Mouse (Mus musculus) right cerebral cortex, postnatal 36 days (tissue): ENCODE results near the gene Sema3b.
"Not testable (repeated sequence)": the region's sequence is repeated elsewhere in the genome, so short reads cannot be mapped to it uniquely, and the experiment has no call there.

ENCODE experiments used
- DNase-seq, 2 experiments: peaks; one replicate each; pipeline ENCODE4 v3.0.0; 2022; ENCODE audit warnings: low spot score in 2 of 2, mixed read lengths in 1 of 2

The Sema3b gene

GRCm38 (mm10) chr9:107570016-107570415 is 39.0 kb downstream of the Sema3b start:
- DNase-seq = no peak

DNA sequence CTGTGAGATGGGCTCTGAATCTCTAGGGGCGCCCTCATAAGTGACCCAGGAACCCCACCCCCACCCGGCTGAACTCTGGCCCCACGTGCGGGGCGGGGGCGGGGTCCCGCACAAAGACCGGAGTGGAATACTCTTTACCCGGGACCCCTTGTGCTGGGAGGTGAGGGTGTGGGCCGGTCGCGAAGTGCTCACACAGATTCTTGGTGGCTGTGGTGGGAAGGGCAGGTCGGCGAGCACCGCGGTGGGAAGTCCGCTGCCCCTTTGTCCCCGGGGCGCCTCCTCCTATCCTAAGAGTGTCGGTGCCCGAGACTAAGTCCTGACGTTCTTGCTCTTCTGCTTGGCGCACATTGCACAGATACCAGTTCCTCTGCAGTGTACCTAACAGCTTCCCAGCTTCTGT is 39.8 kb downstream of the Sema3b start:
- no peak for DNase-seq

DNA sequence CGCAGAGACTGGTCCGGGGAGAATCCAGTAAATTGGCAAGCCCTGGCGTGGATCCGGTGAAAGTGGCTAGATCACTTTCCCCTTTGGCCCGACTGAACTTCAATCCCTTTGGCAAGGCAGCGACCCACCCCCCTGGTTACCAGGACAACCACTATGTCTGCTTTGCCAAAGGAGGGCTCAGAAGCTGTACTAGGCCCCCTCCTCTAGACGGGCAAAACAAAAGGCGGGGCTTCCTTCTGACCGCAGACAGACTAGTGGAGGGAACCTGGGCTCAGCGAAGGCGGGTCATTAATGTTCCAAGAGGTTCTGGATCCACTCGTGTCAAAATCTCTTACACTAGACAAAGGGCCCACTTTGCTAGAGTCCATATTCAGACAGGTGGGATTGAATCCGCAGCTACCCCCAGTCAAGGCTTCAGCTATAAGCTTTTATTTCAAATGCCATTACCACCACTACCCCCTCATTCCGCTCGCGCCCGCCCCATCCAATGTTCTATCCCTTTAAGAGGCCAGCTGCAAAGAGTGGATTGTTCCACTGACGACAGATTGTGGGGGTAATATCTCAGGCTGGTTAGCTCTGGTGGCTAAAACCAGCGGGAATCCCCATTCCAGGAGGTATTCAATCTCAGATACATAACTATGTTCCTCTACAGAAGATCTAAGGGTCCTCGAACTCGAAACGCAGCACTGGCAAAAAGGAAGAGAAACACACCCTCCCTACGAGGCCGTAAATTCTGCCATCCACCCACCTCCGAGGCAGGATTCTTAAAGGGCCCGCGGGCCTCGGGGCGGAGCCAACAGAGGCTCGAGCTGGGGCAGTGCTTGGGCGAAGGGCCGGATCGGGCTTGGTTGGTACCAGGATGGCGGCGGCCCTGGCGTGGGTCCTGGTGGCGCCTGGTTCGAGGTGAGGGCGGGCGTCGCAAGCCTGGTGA is 40.4 kb downstream of the Sema3b start:
- DNase-seq = peak; percentile 61 to 66

DNA sequence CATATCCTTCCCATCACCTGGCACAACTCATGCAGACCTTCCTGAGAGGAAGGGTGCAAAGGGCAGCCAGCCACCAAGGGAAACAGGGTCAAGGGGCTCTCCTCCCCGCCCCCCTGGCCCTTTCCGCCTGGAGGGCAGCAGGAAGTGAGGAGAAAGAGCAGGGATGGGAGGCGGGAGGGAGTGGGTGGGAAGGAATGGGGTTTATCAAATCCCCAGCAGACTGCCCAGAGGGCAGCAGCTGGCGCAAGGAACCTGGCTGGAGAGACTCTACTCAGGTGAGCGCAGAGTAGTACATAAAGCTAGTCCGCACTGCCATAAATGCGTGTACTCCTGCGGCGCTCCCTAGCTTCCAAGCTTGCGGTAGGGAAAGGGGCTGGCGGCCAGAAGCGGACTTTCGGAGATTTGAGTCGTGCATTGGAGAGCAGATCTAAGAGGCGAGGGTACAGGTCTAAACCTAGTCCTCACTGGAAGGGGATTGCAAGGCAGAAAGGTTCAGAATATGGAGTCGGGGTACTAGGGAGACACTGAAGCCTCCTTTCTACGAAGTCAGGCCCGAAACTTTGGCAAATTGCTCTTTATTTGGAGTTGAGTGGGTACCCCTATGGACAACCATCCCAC is 41.2 kb downstream of the Sema3b start, which contains the start of gene Hyal2:
TSS of gene Hyal2 (plus strand) at position 244 of the 618 bp plus-strand sequence.
- no peak for DNase-seq

DNA sequence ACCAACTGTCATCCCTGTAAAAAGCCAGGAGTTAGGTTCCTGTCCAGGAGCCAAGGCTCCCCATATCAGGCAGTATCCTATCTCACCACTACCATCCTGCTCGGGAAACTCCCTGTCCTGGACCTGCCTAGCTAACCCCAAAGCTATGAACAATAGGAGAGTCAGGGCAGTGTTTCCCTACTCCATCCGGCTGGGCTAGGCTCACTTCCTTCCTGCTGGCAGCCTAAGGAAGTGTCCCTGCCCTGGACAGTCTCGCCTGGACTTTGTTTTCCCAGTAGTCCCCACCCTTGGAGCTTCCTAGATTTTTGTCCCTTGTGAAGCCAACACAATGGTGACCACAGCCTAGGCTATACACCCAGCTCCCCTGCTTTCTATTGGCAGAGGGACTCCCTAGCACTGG is 42.2 kb downstream of the Sema3b start:
- no peak for DNase-seq

GRCm38 (mm10) chr9:107566041-107566709 is 42.9 kb downstream of the Sema3b start:
- DNase-seq = peak; percentile 55 to 56

- DNase-seq = not testable (repeated sequence)
Measured at GRCm38 (mm10) chr9:107565556-107565955, 43.5 kb downstream of the Sema3b start.

DNA sequence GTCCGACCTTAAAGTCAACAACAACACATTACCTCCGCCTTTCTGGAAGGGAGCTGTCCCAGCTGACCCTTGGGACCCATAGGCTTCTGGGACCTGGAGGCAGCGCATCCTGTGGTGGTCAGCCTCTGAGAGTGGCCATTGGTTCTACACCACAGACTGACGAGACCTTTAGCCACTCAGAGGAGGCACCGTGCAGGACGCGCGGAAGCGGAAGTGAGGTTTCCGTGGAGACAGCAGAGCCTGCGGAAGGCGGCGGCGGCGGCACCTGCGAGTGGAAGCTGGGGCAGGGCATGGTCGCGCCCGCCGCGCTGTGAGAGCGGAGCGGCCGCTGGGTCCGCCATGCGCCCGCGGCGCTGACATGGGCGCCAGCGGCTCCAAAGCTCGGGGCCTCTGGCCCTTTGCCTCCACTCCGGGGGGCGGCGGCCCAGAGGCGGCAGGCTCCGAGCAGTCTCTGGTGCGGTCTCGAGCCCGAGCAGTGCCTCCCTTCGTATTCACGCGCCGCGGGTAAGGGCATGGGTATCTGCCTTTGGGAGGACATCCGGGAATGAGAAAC is 45.9 kb downstream of the Sema3b start, which contains the start of gene Tusc2:
TSS of gene Tusc2 (plus strand) at position 227 of the 553 bp plus-strand sequence.
- peak; percentile 96 to 98 for DNase-seq

- DNase-seq = no peak
Measured at GRCm38 (mm10) chr9:107556346-107556745, 52.7 kb downstream of the Sema3b start.

DNA sequence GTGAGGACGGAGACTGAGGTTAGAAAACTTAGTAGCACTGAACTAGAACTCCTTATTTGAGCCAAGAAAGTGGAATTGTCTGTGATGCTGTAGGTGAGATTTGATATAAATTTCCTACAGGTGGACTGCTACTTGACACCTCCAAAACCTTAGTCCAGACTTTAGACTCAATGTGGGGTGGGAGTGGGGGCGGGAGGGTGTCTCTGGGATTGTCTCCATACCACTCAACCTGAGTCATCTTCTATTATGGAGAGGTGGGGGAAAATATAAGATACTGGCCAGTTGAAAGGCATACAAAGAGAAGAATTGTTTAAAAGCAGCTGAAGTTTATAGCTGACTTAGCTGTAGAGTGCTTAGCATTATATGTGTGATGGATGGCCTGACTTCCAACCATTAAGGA is 53.3 kb downstream of the Sema3b start:
- no peak for DNase-seq

DNA sequence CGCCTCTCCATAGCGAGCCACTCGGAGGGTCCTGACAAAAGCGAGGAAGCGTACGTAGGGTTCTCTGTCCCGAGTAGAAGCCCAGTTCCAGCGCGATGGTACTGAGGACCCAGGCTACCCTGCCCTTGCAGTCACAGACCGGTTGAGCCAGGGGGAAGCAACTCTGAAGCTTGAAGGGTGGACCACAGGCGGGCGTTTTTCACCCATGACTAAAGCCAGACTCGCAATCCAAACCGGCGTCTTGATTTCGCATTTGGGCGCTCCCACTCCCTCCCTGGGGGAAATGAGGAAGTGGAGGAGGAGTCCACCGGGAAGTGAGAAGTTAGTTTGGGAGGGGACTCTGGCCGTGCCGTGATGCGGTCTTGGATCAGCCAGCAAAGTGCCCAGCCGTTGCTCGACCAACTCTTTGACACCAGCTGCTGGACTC is 54.0 kb downstream of the Sema3b start:
- DNase-seq = no peak

DNA sequence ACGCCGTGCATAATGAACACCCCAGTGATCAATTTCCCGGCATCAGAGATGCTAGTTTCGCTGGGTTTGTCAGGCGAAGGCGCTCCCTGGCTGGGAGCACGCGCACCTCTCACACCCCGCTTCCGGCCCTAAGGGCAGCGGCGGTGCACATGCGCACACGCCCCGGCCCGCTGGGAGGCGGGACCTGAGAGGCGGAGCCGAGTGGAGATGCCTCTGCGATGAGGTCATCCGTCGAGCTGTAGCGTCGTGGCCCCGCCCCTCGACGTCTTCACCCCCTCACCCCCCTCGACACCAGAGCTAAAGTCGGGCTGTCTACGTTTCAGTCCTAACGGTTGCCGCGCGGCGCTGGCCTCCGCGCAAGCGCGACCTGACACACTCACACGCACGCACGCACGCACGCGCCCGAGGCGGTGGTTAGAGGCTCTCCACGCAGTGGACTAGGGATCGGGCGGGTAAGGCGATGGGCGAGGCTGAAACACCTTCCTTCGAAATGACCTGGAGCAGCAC is 54.7 kb downstream of the Sema3b start:
- peak; percentile 95 for DNase-seq

DNA sequence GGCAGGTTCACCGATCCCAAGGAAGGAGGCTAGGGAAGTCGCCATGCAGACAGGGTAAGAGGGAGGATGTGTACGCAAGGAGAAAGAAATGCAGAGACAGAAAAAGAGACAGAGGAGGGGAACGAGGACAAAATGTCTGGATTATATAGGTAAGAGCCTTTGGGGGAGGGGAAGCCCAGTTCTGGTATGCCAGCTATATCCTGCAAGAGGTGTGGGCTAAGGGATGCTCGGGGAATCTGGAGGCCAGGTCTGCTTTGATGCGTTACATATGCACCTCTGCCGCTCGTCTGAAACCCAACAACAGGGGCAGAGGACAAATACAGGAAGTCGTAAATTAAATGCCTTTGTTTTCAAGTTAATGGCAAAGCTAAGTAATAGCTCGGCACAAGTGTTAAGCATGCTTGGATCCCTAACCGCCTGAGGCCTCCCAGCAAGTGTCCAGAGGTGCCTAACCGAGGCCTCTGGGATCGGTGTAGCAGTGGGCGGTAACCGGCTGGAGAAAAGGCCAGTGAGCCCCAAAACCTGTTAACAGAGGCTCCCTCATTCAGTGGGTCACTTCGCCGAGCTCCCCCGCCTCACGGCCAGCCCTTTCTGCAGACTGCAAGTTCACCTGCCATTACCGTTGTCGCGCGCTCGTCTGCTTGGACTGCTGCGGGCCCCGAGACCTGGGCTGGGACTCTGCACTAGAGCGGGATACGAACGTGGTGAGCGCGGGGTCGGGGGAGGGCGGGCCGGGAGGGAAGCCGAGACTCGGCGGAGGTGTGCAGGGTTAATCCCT is 55.3 kb downstream of the Sema3b start:
- no peak for DNase-seq

DNA sequence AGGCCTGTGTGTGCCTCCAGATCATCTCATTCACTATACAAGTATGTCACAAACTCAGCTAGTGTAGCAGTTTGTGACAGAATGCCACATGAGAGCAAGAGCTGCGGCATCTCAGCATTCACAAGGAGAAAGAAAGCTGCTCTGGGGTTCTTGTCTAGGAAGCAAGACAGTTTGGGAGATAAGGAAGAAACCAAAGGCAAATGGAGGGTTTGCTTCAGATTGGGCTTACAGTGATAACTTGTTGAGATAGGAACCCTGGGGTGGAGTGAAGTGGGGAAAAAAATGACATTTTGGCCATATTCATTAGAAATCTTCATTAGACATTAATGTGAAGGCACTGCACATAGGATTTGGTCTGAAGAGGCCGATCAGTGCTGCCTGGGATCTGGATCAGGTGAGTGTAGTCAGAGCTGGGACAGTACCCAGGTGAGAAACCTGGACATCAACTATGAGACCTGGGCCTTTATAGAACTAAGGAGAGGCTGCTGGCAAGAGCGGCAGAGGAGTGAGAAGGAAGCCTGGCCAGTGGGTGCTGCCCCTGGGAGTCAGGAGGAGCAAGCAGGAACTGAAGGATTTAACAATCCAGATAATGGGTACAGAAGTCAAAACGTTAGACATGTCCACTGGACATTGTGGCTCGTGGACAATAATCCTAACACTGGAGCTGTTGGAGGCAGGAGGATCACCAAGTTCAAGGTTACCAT is 56.2 kb downstream of the Sema3b start:
- DNase-seq = no peak

DNA sequence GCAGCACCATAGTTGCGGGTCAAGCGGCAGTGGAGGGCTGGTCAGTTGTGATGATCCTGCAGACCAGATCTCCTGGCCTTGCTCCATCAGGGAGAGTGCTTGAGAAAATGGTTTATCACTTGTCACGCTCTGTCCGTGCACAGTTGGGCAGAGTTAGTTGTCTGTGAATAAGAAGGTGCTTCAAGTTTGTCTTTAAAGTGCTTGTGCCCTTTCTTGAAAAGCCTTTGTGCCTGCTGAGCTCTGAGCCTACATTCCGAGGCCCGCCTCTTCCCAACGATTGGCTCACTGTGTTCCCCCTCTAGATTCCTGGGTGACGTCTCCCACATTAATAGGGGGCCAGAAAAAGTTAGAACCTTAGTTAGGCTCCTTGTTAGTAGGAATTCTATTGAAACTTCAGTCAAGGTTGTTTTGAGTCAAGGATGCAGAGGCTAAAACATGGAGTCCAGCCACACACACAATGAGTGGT is 57.1 kb downstream of the Sema3b start:
- DNase-seq = no peak

GRCm38 (mm10) chr9:107551117-107551889 is 57.7 kb downstream of the Sema3b start, which contains the start of gene Rassf1:
TSS of gene Rassf1 (plus strand) at chr9:107551555.
- no peak for DNase-seq

DNA sequence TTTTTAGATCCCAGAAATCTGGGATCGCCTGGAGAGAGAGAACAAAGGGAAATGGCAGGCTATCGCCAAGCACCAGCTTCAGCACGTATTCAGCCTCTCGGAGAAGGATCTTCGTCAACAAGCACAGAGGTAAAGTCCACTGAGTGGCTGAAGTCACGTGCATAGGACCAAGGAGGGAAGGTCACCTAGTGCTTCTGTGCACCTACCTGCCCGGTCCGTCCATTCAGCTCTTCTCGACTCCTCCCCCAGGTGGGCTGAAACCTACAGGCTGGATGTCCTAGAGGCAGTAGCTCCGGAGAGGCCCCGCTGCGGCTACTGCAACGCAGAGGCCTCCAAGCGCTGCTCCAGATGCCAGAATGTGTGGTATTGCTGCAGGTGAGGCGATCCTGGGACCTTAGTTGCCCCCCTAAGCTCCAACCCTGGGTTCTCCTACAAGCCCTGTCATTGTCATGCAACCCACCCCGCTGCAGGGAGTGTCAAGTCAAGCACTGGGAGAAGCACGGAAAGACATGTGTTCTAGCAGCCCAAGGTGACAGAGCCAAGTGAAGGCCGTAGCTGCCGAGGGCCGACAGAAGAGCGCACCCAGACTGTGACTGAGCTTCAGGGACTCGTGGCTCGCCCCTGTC is 58.4 kb downstream of the Sema3b start:
- DNase-seq = no peak

- no peak for DNase-seq
Measured at GRCm38 (mm10) chr9:107549297-107550074, 59.5 kb downstream of the Sema3b start.
